In genomic region chr4:128091938-128092337, GRCm38 (mm10) we compare ENCODE assay signal across 30 mouse cellular contexts.
DNase-seq lines count a peak whose midpoint lies in the region; ATAC-seq and TF ChIP-seq lines count a peak whose summit lies in the region.
"Had no signal": no experiment of that assay in that cellular context is flagged by ENCODE, and none has a peak within 500 bp of the region (broad histone marks: within the 10 kb centered on the region; RNA-seq: fewer than 3 reads in every experiment).

No protein-coding gene starts in this region.

- TF ChIP-seq POLR2A in heart, adult 2 months (IDR thresholded peaks at IDR 0.05; ENCODE audit: insufficient read depth, low read depth, low read length) = no peak

- no peaks in the 10 kb centered on the region for H3K27me3 ChIP-seq in heart, adult 2 months (ENCODE audit: control insufficient read depth, insufficient read depth, low read length)
- H3K27me3 ChIP-seq: embryonic facial prominence, embryonic 13.5 days; forebrain, embryonic 12.5 days; forebrain, embryonic 15.5 days; heart, embryonic 12.5 days; heart, embryonic 15.5 days; Patski had no signal

- H3K4me3 ChIP-seq in layer of hippocampus, adult 2 months = no peak overlapping the region
- no peak overlapping the region for H3K4me3 ChIP-seq in heart, adult 2 months
- H3K4me3 ChIP-seq: embryonic facial prominence, embryonic 10.5 days; embryonic facial prominence, embryonic 13.5 days; erythroblast, embryonic 14.5 days; forebrain, embryonic 12.5 days; forebrain, embryonic 15.5 days; gastrocnemius, adult 2 months; heart, embryonic 12.5 days; heart, embryonic 15.5 days; hindbrain, embryonic 10.5 days had no signal

- 79% methylated on average over 3 of the region's 3 CpGs for WGBS in heart, adult 2 months

- no peak for TF ChIP-seq EP300 in heart, adult 2 months (IDR thresholded peaks at IDR 0.05; ENCODE audit: insufficient read depth, low read depth, low read length)

- H3K79me2 ChIP-seq in heart, adult 2 months (replicated peaks; ENCODE audit: control insufficient read depth, insufficient read depth, low read length) = no peaks in the 10 kb centered on the region

- ATAC-seq in frontal cortex, adult (ENCODE audit: low TSS enrichment) = peak; percentile 64; the same call in 1 of the 2 replicates
- ATAC-seq: forebrain, embryonic 15.5 days; hindbrain, postnatal 0 days; Patski had no signal

- TF ChIP-seq CTCF in layer of hippocampus, adult 2 months (conservative IDR thresholded peaks at IDR 0.05) = no peak
- TF ChIP-seq CTCF in heart, adult 2 months (IDR thresholded peaks at IDR 0.05) = no peak

- intact Hi-C loops in heart, adult 2 months (cut with DNase I) = no loop called here

- no peak overlapping the region for H3K9ac ChIP-seq in heart, adult 2 months (ENCODE audit: low read depth, low read length)
- H3K9ac ChIP-seq: embryonic facial prominence, embryonic 13.5 days; forebrain, embryonic 12.5 days; forebrain, embryonic 15.5 days; heart, embryonic 12.5 days; heart, embryonic 15.5 days; hindbrain, embryonic 14.5 days had no signal

- no peak overlapping the region for H3K27ac ChIP-seq in layer of hippocampus, adult 2 months
- no peak overlapping the region for H3K27ac ChIP-seq in heart, adult 2 months
- H3K27ac ChIP-seq: embryonic facial prominence, embryonic 10.5 days; embryonic facial prominence, embryonic 13.5 days; forebrain, embryonic 12.5 days; forebrain, embryonic 15.5 days; gastrocnemius, adult 2 months; heart, embryonic 15.5 days; hindbrain, embryonic 10.5 days; hindbrain, embryonic 14.5 days; hindbrain, postnatal 0 days had no signal

- H3K36me3 ChIP-seq in heart, adult 2 months (ENCODE audit: control insufficient read depth, insufficient read depth, low read length) = no peaks in the 10 kb centered on the region
- H3K36me3 ChIP-seq: embryonic facial prominence, embryonic 10.5 days; embryonic facial prominence, embryonic 13.5 days; forebrain, embryonic 12.5 days; forebrain, embryonic 15.5 days; heart, embryonic 12.5 days; heart, embryonic 15.5 days; hindbrain, embryonic 10.5 days had no signal

- peaks cover 2% of the 10 kb centered on the region; the same call in 1 of the 2 replicates for H3K4me1 ChIP-seq in heart, adult 2 months (ENCODE audit: control insufficient read depth, insufficient read depth, low read length)
- H3K4me1 ChIP-seq: embryonic facial prominence, embryonic 10.5 days; embryonic facial prominence, embryonic 13.5 days had no signal

- DNase-seq in frontal cortex, postnatal 14 days (ENCODE audit: low spot score in 2 of 2) = no peak
- DNase-seq in layer of hippocampus, adult 2 months (ENCODE audit: low spot score in 2 of 2) = peak; percentile 48 to 60
- DNase-seq in layer of hippocampus, postnatal 25 days (ENCODE audit: extremely low spot score in 1 of 2, low spot score in 1 of 2) = no peak
- DNase-seq in layer of hippocampus, adult 8-10 months (ENCODE audit: low spot score in 2 of 2) = peak; percentile 24 to 46
- DNase-seq in heart, adult 2 months = no peak
- DNase-seq in cerebellum, postnatal 14 days = no peak
- DNase-seq: adrenal gland, postnatal 10 days; adrenal gland, postnatal 36 days; cerebellum, adult 11 months; cerebellum, adult 2 months; cerebellum, adult 9-11 months; cerebellum, postnatal 36 days; embryo, embryonic 11 days; gastrocnemius, adult 2 months; gastrocnemius, postnatal 14 days; heart, adult 11 months; heart, postnatal 10 days; heart, postnatal 36 days had no signal

Comparison
In these comparisons a context has a peak if more than half of its experiments do, and no peak if none do; other contexts are left out.
1. DNase-seq: peak in layer of hippocampus, adult 2 months (2 of 2) and layer of hippocampus, adult 8-10 months (2 of 2); none in frontal cortex, postnatal 14 days (0 of 2), layer of hippocampus, postnatal 25 days (0 of 2), heart, adult 2 months (0 of 2) and cerebellum, postnatal 14 days (0 of 2).